Mouse (Mus musculus) erythroblast, adult 5-6 weeks (primary cell): ENCODE measurements around the gene Trappc6b. TPM values are rescaled to one million over a fixed set of nuclear protein-coding genes. Genes with fewer than 3 reads are reported as not detected.

Experiments used
- total RNA-seq, 2 experiments: library from RNA; stranded (forward) in 1 of 2; stranded (reverse) in 1 of 2; fragments of 150-400 nt in 1 of 2; fragments of 200-764, 138-1000 nt in 1 of 2; gene quantifications; 2 replicates each; pipeline versions ENCODE4 v1.2.3 to v1.2.4; 2015 to 2017; ENCODE audit warnings: low replicate concordance in 2 of 2

Trappc6b gene
- total RNA-seq, 2 experiments from 2014 or later, result 12.3 to 29.1 TPM

Other genes starting within 250 kb of the Trappc6b start
- 18.6 and 22.2 TPM in 2 replicates for gene Sec23a, start 49.5 kb downstream of the Trappc6b start, total RNA-seq (2015; ENCODE audit: low replicate concordance)
- 19.2 and 21.2 TPM in 2 replicates for gene Sec23a, start 49.5 kb downstream of the Trappc6b start, total RNA-seq (2017; ENCODE audit: low replicate concordance)
- gene Gemin2, start 48.1 kb downstream of the Trappc6b start, total RNA-seq (2015; ENCODE audit: low replicate concordance), result 8.4 and 12.3 TPM in 2 replicates
- 3.2 and 9.5 TPM in 2 replicates for gene Gemin2, start 48.1 kb downstream of the Trappc6b start, total RNA-seq (2017; ENCODE audit: low replicate concordance)
- gene Pnn, start 5.4 kb upstream of the Trappc6b start, total RNA-seq (2015; ENCODE audit: low replicate concordance), result 22.3 and 24.5 TPM in 2 replicates
- 23.3 and 40.4 TPM in 2 replicates for gene Pnn, start 5.4 kb upstream of the Trappc6b start, total RNA-seq (2017; ENCODE audit: low replicate concordance)
- 40.5 and 54.1 TPM in 2 replicates for gene Mia2, start 34.3 kb upstream of the Trappc6b start, total RNA-seq (2015; ENCODE audit: low replicate concordance)
- 66.7 and 125 TPM in 2 replicates for gene Mia2, start 34.3 kb upstream of the Trappc6b start, total RNA-seq (2017; ENCODE audit: low replicate concordance)
- 42.7 and 53.5 TPM in 2 replicates for gene Fbxo33, start 158.3 kb upstream of the Trappc6b start, total RNA-seq (2015; ENCODE audit: low replicate concordance)
- gene Fbxo33, start 158.3 kb upstream of the Trappc6b start, total RNA-seq (2017; ENCODE audit: low replicate concordance), result 33.0 and 34.4 TPM in 2 replicates